Mouse (Mus musculus): Measurements from ENCODE around the gene Pi4ka. TPM values are rescaled to one million over a fixed set of nuclear protein-coding genes. Genes with fewer than 3 reads are reported as not detected.
"Not testable (repeated sequence)": the region's sequence is repeated elsewhere in the genome, so short reads cannot be mapped to it uniquely, and the experiment has no call there.

Pi4ka gene
- total RNA-seq, 2 experiments from 2014 or later = 16.0 to 16.6 TPM

GRCm38 (mm10) chr16:17244996-17245395 lies 161.1 kb downstream of the Pi4ka start:
- no peak for DNase-seq
- intact Hi-C loops (cut with DNase I; ENCODE audit: low total_unique reads) = no loop called here

GRCm38 (mm10) chr16:17243731-17244130 lies 162.4 kb downstream of the Pi4ka start:
- intact Hi-C loops (cut with DNase I; ENCODE audit: low total_unique reads) = no loop called here

GRCm38 (mm10) chr16:17239409-17239808 lies 166.7 kb downstream of the Pi4ka start:
- intact Hi-C loops (cut with DNase I; ENCODE audit: low total_unique reads) = loop anchor here (10.0 kb wide), 1 partner anchor 1635 kb away; the partner anchor contains the start of genes Hira and Mrpl40
- DNase-seq = no peak

More at GRCm38 (mm10) chr16:17243731-17244130, 162.4 kb downstream of the Pi4ka start:
- DNase-seq = no peak

- no peak for DNase-seq
- intact Hi-C loops (cut with DNase I; ENCODE audit: low total_unique reads) = loop anchor here (10.0 kb wide), 1 partner anchor 1637 kb away; the partner anchor contains the start of genes Hira and Mrpl40
Observed at GRCm38 (mm10) chr16:17237634-17238033, 168.5 kb downstream of the Pi4ka start.

GRCm38 (mm10) chr16:17234916-17235665 lies 171.0 kb downstream of the Pi4ka start:
- DNase-seq = no peak
- intact Hi-C loops (cut with DNase I; ENCODE audit: low total_unique reads) = loop anchor here (10.0 kb wide), 1 partner anchor 1640 kb away; the partner anchor contains the start of genes Hira and Mrpl40

GRCm38 (mm10) chr16:17234499-17234895 lies 171.6 kb downstream of the Pi4ka start:
- no peak for DNase-seq
- intact Hi-C loops (cut with DNase I; ENCODE audit: low total_unique reads) = loop anchor here (10.0 kb wide), 1 partner anchor 1640 kb away; the partner anchor contains the start of genes Hira and Mrpl40

- DNase-seq = peak; percentile 23
- intact Hi-C loops (cut with DNase I; ENCODE audit: low total_unique reads) = loop anchor here (10.0 kb wide), 1 partner anchor 1641 kb away; the partner anchor contains the start of genes Hira and Mrpl40
Observed at GRCm38 (mm10) chr16:17233702-17234498, 172.2 kb downstream of the Pi4ka start.

GRCm38 (mm10) chr16:17232794-17233701 lies 173.1 kb downstream of the Pi4ka start, which contains the start of gene Hic2:
Gene Hic2 (plus strand): TSS chr16:17233572.
- intact Hi-C loops (cut with DNase I; ENCODE audit: low total_unique reads) = loop anchor here (10.0 kb wide), 1 partner anchor 1642 kb away; the partner anchor contains the start of genes Hira and Mrpl40
- peak; percentile 94 for DNase-seq

- not testable (repeated sequence) for DNase-seq
- intact Hi-C loops (cut with DNase I; ENCODE audit: low total_unique reads) = loop anchor here (10.0 kb wide), 1 partner anchor 1643 kb away; the partner anchor contains the start of genes Hira and Mrpl40
Observed at GRCm38 (mm10) chr16:17231523-17231922, 174.6 kb downstream of the Pi4ka start.

Other genes with a start within 250 kb of the Pi4ka start
- gene Ube2l3, start 203.7 kb downstream of the Pi4ka start, total RNA-seq (2021) = 100 to 1,000 TPM; 144 TPM
- gene Rimbp3, start 197.7 kb downstream of the Pi4ka start, total RNA-seq (2021) = under 1 TPM in 1 of 2 experiments, not detected in 1; 0.10 TPM
- gene Hic2, start 172.7 kb downstream of the Pi4ka start, total RNA-seq (2021) = 1 to 10 TPM; 1.1 to 1.2 TPM
- 1 to 10 TPM in 1 of 2 experiments, under 1 TPM in 1; 0.96 to 1.2 TPM for gene Tmem191c, start 130.2 kb downstream of the Pi4ka start, total RNA-seq (2021)
- gene Serpind1, start 74.9 kb downstream of the Pi4ka start, total RNA-seq (2021) = under 1 TPM; 0.29 to 0.72 TPM
- 10 to 100 TPM; 12.1 to 12.7 TPM for gene Snap29, start 328 bp downstream of the Pi4ka start, total RNA-seq (2021)
- 10 to 100 TPM; 21.0 to 21.2 TPM for gene Crkl, start 45.7 kb upstream of the Pi4ka start, total RNA-seq (2021)
- gene Aifm3, start 83.3 kb upstream of the Pi4ka start, total RNA-seq (2021) = under 1 TPM in 1 of 2 experiments, not detected in 1; 0.13 TPM
- 10 to 100 TPM; 19.0 to 22.0 TPM for gene Lztr1, start 102.4 kb upstream of the Pi4ka start, total RNA-seq (2021)
- gene Thap7, start 124.8 kb upstream of the Pi4ka start, total RNA-seq (2021) = 10 to 100 TPM; 10.6 to 12.5 TPM
- gene Lrrc74b, start 154.9 kb upstream of the Pi4ka start, total RNA-seq (2021) = 1 to 10 TPM; 1.5 to 1.6 TPM
- 1 to 10 TPM; 6.5 to 7.0 TPM for gene P2rx6, start 155.6 kb upstream of the Pi4ka start, total RNA-seq (2021)
- gene Slc7a4, start 176.9 kb upstream of the Pi4ka start, total RNA-seq (2021) = 1 to 10 TPM in 1 of 2 experiments, under 1 TPM in 1; 0.97 to 1.3 TPM
- gene Smpd4, start 213.0 kb upstream of the Pi4ka start, total RNA-seq (2021) = 1 to 10 TPM; 8.4 to 9.1 TPM
- gene Ccdc74a, start 240.2 kb upstream of the Pi4ka start, total RNA-seq (2021) = 1 to 10 TPM in 1 of 2 experiments, under 1 TPM in 1; 0.82 to 1.5 TPM